Mouse (Mus musculus) small intestine, adult 2 months (tissue): ENCODE results near the gene Igtp. TPM values are rescaled to one million over a fixed set of nuclear protein-coding genes. Genes with fewer than 3 reads are reported as not detected.
A peak's percentile ranks its signal among the peaks of the same experiment; 100 is the strongest.
"Not testable (repeated sequence)": the region's sequence is repeated elsewhere in the genome, so short reads cannot be mapped to it uniquely, and the experiment has no call there.

ENCODE experiments used
- H3K27ac ChIP-seq: fragments of 200-500 bp; 2 replicates; pipeline ENCODE4 v1.5.1; 2012; ENCODE audit warnings: low read depth, low read length, control low read depth, inconsistent platforms; ENCODE audit not compliant: insufficient read depth
- H3K27me3 ChIP-seq: fragments of 200-500 bp; 2 replicates; pipeline ENCODE4 v1.6.1; 2012; ENCODE audit warnings: mild to moderate bottlenecking, moderate library complexity, low read length, inconsistent platforms; ENCODE audit not compliant: control insufficient read depth, insufficient read depth
- H3K36me3 ChIP-seq: fragments of 200-500 bp; 2 replicates; pipeline ENCODE4 v1.6.1; 2012; ENCODE audit warnings: mild to moderate bottlenecking, low read length, control low read depth, inconsistent platforms; ENCODE audit not compliant: control insufficient read depth, insufficient read depth
- H3K4me1 ChIP-seq: fragments of 200-500 bp; 2 replicates; pipeline ENCODE4 v1.6.1; 2012; ENCODE audit warnings: low read length, inconsistent platforms, mixed read lengths; ENCODE audit not compliant: control insufficient read depth, insufficient read depth, insufficient read length
- H3K4me3 ChIP-seq: fragments of 200-500 bp; 2 replicates; pipeline ENCODE4 v1.5.1; 2012; ENCODE audit warnings: low read depth, mild to moderate bottlenecking, control low read depth, inconsistent platforms, low read length, moderate library complexity
- CTCF ChIP-seq: fragments of 200-500 bp; IDR thresholded peaks from 2 replicates; pipeline ENCODE4 v1.5.1; 2012; ENCODE audit warnings: low read depth, mild to moderate bottlenecking, control low read depth, inconsistent platforms, low read length, moderate library complexity, mixed read lengths; ENCODE audit not compliant: insufficient replicate concordance, insufficient read length; ENCODE audit errors: extremely low read depth
- POLR2A ChIP-seq: fragments of 200-500 bp; IDR thresholded peaks from 2 replicates; pipeline ENCODE4 v1.6.1; 2012; ENCODE audit warnings: low read depth, mild to moderate bottlenecking, control low read depth, inconsistent platforms, low read length, moderate library complexity
- WGBS: fragments of 180-500 bp; shearing (Covaris S2); methylation state at CpG from one replicate; pipeline ENCODE4 v1.1.7; 2018; 5-methylcytosine and 5-hydroxymethylcytosine counted together
- polyA plus RNA-seq: library from polyadenylated mRNA; depleted of rRNA; stranded (reverse); fragments of >200 nt; gene quantifications from 2 replicates; pipeline ENCODE4 v1.2.3, GENCODE M21; 2012

The Igtp gene
- polyA plus RNA-seq, 1 experiment, result 27.7 TPM

- WGBS, result 84% methylated on average over 7 of the region's 7 CpGs
- TF ChIP-seq CTCF (no peak), POLR2A (no peak)
- H3K36me3 ChIP-seq, result peaks cover 2% of the 10 kb centered on the region
- no peak overlapping the region for H3K27ac ChIP-seq
- no peaks in the 10 kb centered on the region for H3K27me3 ChIP-seq
- H3K4me1 ChIP-seq, result peaks cover 18% of the 10 kb centered on the region
- H3K4me3 ChIP-seq, result no peak overlapping the region
These were observed 14.5 kb downstream of the Igtp start for GRCm38 (mm10) chr11:58213673-58214342.

GRCm38 (mm10) chr11:58214391-58215048 lies 15.2 kb downstream of the Igtp start:
- WGBS, result 15% methylated on average over 17 of the region's 17 CpGs
- TF ChIP-seq POLR2A (peak; percentile 29; the same call in 1 of the 2 replicates), CTCF (no peak)
- Histone ChIP-seq H3K27me3 (no peaks in the 10 kb centered on the region), H3K36me3 (peaks cover 9% of the 10 kb centered on the region), H3K4me1 (peaks cover 21% of the 10 kb centered on the region), H3K4me3 (peak overlapping the region; percentile 81), H3K27ac (peak overlapping the region; percentile 90)

- Histone ChIP-seq H3K36me3 (peaks cover 14% of the 10 kb centered on the region), H3K4me1 (peaks cover 21% of the 10 kb centered on the region), H3K27ac (peak overlapping the region; percentile 45), H3K4me3 (peak overlapping the region; percentile 81)
- H3K27me3 ChIP-seq, result not testable (repeated sequence)
- 2% methylated on average over 2 of the region's 3 CpGs for WGBS
These were observed 15.7 kb downstream of the Igtp start for GRCm38 (mm10) chr11:58215049-58215430.

GRCm38 (mm10) chr11:58215814-58216213 lies 16.5 kb downstream of the Igtp start:
- peaks cover 21% of the 10 kb centered on the region for H3K36me3 ChIP-seq
- no peak overlapping the region for H3K27ac ChIP-seq
- peaks cover 19% of the 10 kb centered on the region for H3K4me1 ChIP-seq
- 49% methylated on average over 5 of the region's 5 CpGs for WGBS
- TF ChIP-seq POLR2A, result no peak
- no peak for TF ChIP-seq CTCF
- peak overlapping the region; percentile 64 for H3K4me3 ChIP-seq
- H3K27me3 ChIP-seq, result no peaks in the 10 kb centered on the region

GRCm38 (mm10) chr11:58216823-58217222 lies 17.5 kb downstream of the Igtp start:
- TF ChIP-seq POLR2A (no peak), CTCF (no peak)
- Histone ChIP-seq H3K27ac (no peak overlapping the region), H3K4me1 (peaks cover 16% of the 10 kb centered on the region), H3K36me3 (peaks cover 22% of the 10 kb centered on the region), H3K27me3 (no peaks in the 10 kb centered on the region), H3K4me3 (no peak overlapping the region)
- WGBS, result 72% methylated on average over 6 of the region's 6 CpGs

- Histone ChIP-seq H3K27me3 (no peaks in the 10 kb centered on the region), H3K4me3 (no peak overlapping the region), H3K27ac (peak overlapping the region; percentile 8; the same call in 1 of the 2 replicates), H3K36me3 (peaks cover 20% of the 10 kb centered on the region), H3K4me1 (peaks cover 7% of the 10 kb centered on the region; the same call in 1 of the 2 replicates)
- WGBS, result 32% methylated on average over 4 of the region's 4 CpGs
- TF ChIP-seq CTCF (no peak), POLR2A (no peak)
These were observed 24.4 kb downstream of the Igtp start for GRCm38 (mm10) chr11:58223751-58224150.

GRCm38 (mm10) chr11:58224313-58224712 lies 25.0 kb downstream of the Igtp start:
- Histone ChIP-seq H3K4me1 (peaks cover 6% of the 10 kb centered on the region; the same call in 1 of the 2 replicates), H3K27me3 (no peaks in the 10 kb centered on the region), H3K36me3 (peaks cover 15% of the 10 kb centered on the region), H3K4me3 (no peak overlapping the region), H3K27ac (peak overlapping the region; percentile 8; the same call in 1 of the 2 replicates)
- TF ChIP-seq POLR2A, result no peak
- TF ChIP-seq CTCF, result no peak
- WGBS, result 18% methylated on average over 7 of the region's 7 CpGs

- not testable (repeated sequence) for H3K4me1 ChIP-seq, H3K36me3 ChIP-seq, H3K27ac ChIP-seq, H3K27me3 ChIP-seq, H3K4me3 ChIP-seq
- 74% methylated on average over 2 of the region's 2 CpGs for WGBS
These were observed 25.5 kb downstream of the Igtp start for GRCm38 (mm10) chr11:58224872-58225271.
